Mouse (Mus musculus): ENCODE data around the gene Gm13539. TPM values are rescaled to one million over a fixed set of nuclear protein-coding genes. Genes with fewer than 3 reads are reported as not detected.
"Not testable (repeated sequence)": the region's sequence is repeated elsewhere in the genome, so short reads cannot be mapped to it uniquely, and the experiment has no call there.

Gm13539 gene
- polyA plus RNA-seq, 1 experiment, result not detected

GRCm38 (mm10) chr2:25797635-25798034 lies 15.6 kb downstream of the Gm13539 start:
- no peak for TF ChIP-seq GATA1 (IDR thresholded peaks at IDR 0.05; ENCODE audit: low read length)

GRCm38 (mm10) chr2:25798065-25798464 lies 16.0 kb downstream of the Gm13539 start:
- TF ChIP-seq GATA1 (IDR thresholded peaks at IDR 0.05; ENCODE audit: low read length), result no peak

- no peak for TF ChIP-seq GATA1 (IDR thresholded peaks at IDR 0.05; ENCODE audit: low read length)
Observed at GRCm38 (mm10) chr2:25811711-25812110, 29.7 kb downstream of the Gm13539 start.

DNA sequence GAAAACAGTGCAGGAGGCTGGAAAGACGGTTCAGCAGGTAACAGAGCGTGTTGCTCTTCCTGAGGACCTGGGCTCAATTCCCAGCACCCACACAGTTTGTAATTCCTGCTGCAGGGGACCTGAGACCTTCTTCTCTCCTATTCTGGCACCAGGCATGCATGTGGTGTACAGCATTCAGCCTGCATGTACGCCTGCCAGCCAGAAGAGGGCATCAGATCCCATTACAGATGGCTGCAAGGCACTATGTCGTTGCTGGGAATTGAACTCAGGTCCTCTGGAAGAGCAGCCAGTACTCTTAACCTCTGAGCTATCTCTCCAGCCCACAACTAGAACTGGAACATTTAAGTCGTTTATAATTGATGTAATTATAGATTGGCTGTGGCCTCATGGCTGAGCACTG lies 31.3 kb downstream of the Gm13539 start:
- TF ChIP-seq GATA1 (IDR thresholded peaks at IDR 0.05; ENCODE audit: low read length), result no peak

GRCm38 (mm10) chr2:25815748-25816147 lies 33.7 kb downstream of the Gm13539 start, which contains the start of gene Glt6d1:
Gene Glt6d1, minus strand, starts transcription at chr2:25815848.
- TF ChIP-seq GATA1 (IDR thresholded peaks at IDR 0.05; ENCODE audit: low read length), result not testable (repeated sequence)

- TF ChIP-seq GATA1 (IDR thresholded peaks at IDR 0.05; ENCODE audit: low read length), result no peak
Observed at GRCm38 (mm10) chr2:25822806-25823205, 40.7 kb downstream of the Gm13539 start, which contains the start of gene Lcn9. Gene Lcn9, plus strand, starts transcription at chr2:25823153.

GRCm38 (mm10) chr2:25824751-25825150 lies 42.7 kb downstream of the Gm13539 start:
- no peak for TF ChIP-seq GATA1 (IDR thresholded peaks at IDR 0.05; ENCODE audit: low read length)

DNA sequence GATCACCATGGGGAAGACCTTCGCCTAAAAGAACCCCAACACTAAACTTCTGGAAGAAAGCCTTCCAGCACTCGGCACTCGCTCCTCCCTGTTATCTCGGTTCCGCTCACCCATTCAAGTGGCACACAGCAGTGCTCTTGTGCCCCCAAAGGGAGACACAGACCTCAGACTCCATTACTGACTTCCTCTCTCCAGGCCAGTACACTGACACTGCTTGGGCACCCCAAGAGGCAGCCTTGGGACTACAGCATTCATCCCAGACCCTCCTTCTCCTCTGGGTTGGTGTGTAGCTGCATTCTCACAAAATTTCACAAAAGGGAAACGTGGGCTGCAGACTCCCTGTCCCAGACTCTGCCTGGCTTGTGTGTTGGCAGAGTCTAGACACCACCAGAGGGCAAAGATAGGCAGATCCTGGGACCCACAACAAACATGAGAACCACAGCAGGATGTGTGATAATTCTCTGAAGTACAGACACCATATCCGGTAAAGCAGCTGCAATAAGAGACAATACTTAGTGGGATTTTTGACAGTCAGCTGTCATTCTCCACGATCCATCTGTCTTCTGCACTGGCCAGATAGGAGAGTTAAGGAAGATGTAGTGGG lies 46.4 kb downstream of the Gm13539 start:
- TF ChIP-seq GATA1 (IDR thresholded peaks at IDR 0.05; ENCODE audit: low read length), result no peak

DNA sequence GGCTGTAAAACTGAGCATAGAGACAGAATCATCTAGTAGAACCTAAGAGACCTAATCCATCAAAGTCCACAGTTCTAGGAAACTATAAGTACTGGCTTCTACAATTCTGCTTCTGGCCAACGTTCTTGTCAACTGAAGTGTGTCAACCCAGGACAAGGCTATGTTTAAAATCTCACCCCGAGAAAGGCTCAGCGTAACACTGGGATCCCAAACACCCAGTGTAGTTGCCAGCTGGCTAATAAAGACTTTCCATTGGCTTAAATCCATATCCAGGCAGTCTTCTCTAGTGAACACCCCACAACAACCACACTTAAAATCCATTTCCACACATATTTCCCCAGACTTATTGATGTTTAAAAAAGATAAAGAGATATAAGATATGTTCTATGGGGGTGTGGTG lies 48.7 kb downstream of the Gm13539 start:
- TF ChIP-seq GATA1 (IDR thresholded peaks at IDR 0.05; ENCODE audit: low read length), result no peak

DNA sequence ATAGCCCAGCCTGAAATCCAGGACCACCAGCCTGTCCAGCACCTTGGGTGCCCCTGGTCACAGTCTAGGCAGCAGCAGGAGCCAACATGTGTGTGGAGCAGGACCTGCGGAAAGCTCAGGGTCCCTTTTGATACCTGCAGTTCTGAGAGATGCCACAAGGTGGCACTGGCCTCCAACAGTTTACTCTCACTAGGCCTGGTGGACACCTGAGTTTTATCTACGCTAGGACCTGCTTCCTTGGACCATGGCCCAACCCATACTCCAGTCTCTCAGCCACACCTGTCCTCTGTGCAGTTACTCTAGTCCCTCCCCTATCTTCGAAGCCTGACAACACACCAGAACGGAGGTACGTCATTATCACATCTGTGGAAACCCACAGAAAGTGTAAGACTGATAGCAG lies 54.2 kb downstream of the Gm13539 start:
- no peak for TF ChIP-seq GATA1 (IDR thresholded peaks at IDR 0.05; ENCODE audit: low read length)

Other genes with a start within 250 kb of the Gm13539 start
- 5.5 and 9.3 TPM in 2 replicates for gene Traf2, start 235.3 kb upstream of the Gm13539 start, polyA plus RNA-seq (2012)
- gene Edf1, start 224.4 kb upstream of the Gm13539 start, polyA plus RNA-seq (2012), result 682 and 940 TPM in 2 replicates
- 0.52 and 0.69 TPM in 2 replicates for gene Mamdc4, start 207.4 kb upstream of the Gm13539 start, polyA plus RNA-seq (2012)
- 3.2 and 4.9 TPM in 2 replicates for gene Phpt1, start 207.0 kb upstream of the Gm13539 start, polyA plus RNA-seq (2012)
- 0.09 and 0.13 TPM in 2 replicates for gene Ajm1, start 200.5 kb upstream of the Gm13539 start, polyA plus RNA-seq (2012)
- 86.8 and 89.3 TPM in 2 replicates for gene Rabl6, start 173.7 kb upstream of the Gm13539 start, polyA plus RNA-seq (2012)
- gene Ccdc183, start 164.6 kb upstream of the Gm13539 start, polyA plus RNA-seq (2012), result not detected in 2 replicates
- not detected in 2 replicates for gene Tmem141, start 160.3 kb upstream of the Gm13539 start, polyA plus RNA-seq (2012)
- gene Fcna, start 154.2 kb upstream of the Gm13539 start, polyA plus RNA-seq (2012), result not detected in 2 replicates
- gene Lcn8, start 129.1 kb upstream of the Gm13539 start, polyA plus RNA-seq (2012), result not detected in 2 replicates
- gene Lcn5, start 124.3 kb upstream of the Gm13539 start, polyA plus RNA-seq (2012), result not detected in 2 replicates
- gene Lcn6, start 105.5 kb upstream of the Gm13539 start, polyA plus RNA-seq (2012), result not detected in 2 replicates
- not detected in 2 replicates for gene Lcn10, start 99.5 kb upstream of the Gm13539 start, polyA plus RNA-seq (2012)
- not detected in 2 replicates for gene Obp2a, start 82.2 kb upstream of the Gm13539 start, polyA plus RNA-seq (2012)
- not detected in 2 replicates for gene Bmyc, start 75.5 kb upstream of the Gm13539 start, polyA plus RNA-seq (2012)
- gene Obp2b, start 45.2 kb upstream of the Gm13539 start, polyA plus RNA-seq (2012), result not detected in 2 replicates
- not detected in 2 replicates for gene Lcn3, start 16.7 kb upstream of the Gm13539 start, polyA plus RNA-seq (2012)
- not detected in 2 replicates for gene Lcn11, start 5.2 kb upstream of the Gm13539 start, polyA plus RNA-seq (2012)
- not detected in 2 replicates for gene Glt6d1, start 33.6 kb downstream of the Gm13539 start, polyA plus RNA-seq (2012)
- not detected in 2 replicates for gene Lcn9, start 40.9 kb downstream of the Gm13539 start, polyA plus RNA-seq (2012)
- gene Sohlh1, start 65.0 kb downstream of the Gm13539 start, polyA plus RNA-seq (2012), result not detected in 2 replicates
- not detected in 2 replicates for gene Kcnt1, start 81.5 kb downstream of the Gm13539 start, polyA plus RNA-seq (2012)
- gene Camsap1, start 201.0 kb downstream of the Gm13539 start, polyA plus RNA-seq (2012), result 5.9 and 6.3 TPM in 2 replicates
- gene Ubac1, start 239.5 kb downstream of the Gm13539 start, polyA plus RNA-seq (2012), result 116 and 161 TPM in 2 replicates